Mouse (Mus musculus) cerebellum, postnatal 25 days (tissue): ENCODE results near the gene P4ha1.
"Not testable (repeated sequence)": the region's sequence is repeated elsewhere in the genome, so short reads cannot be mapped to it uniquely, and the experiment has no call there.

ENCODE experiments used
- DNase-seq, 2 experiments: peaks; one replicate each; pipeline ENCODE4 v3.0.0; 2021; ENCODE audit warnings: mixed read lengths in 2 of 2

The P4ha1 gene

DNA sequence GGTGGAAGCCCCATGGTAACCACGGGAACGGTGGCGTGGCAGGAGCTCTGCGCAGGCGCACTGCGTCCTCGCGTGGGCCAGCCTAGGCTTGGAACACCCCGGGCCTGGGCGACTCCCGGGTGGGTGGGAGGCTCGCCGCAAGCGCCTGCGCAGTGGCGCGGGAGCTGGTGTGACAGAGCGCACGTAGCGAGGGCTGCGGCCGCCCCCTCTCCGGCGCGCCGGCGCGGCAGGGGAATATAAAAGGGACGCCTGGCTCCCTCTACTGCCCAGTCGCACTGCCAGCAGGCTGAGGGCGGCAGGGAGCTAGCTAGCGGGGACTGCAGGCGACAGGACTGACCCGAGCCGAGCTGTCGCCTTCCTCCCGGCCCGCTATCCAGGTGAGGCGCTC lies at the start of gene P4ha1:
TSS of gene P4ha1 (plus strand) at position 197 of the 388 bp plus-strand sequence.
- peak; percentile 99 to 100 for DNase-seq

DNA sequence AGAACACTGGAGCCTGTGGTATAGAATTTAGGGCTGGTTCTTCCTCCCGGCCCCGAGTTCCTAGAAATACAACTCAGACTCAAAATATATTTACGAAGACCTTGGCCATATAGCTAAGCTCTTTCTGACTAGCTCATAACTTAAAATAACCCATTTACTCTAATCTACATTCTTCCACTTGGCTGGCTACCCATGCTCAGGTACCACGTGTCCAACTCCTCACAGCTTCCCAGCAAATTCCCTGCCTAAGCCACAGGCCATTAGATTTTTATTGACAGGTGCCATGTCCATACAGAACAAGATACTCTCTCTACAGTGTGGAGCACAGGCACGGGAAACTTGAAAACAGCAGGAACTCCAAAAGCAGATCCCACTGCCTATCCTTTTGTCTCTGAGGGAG lies 47.4 kb upstream of the P4ha1 start:
- DNase-seq, result no peak

DNA sequence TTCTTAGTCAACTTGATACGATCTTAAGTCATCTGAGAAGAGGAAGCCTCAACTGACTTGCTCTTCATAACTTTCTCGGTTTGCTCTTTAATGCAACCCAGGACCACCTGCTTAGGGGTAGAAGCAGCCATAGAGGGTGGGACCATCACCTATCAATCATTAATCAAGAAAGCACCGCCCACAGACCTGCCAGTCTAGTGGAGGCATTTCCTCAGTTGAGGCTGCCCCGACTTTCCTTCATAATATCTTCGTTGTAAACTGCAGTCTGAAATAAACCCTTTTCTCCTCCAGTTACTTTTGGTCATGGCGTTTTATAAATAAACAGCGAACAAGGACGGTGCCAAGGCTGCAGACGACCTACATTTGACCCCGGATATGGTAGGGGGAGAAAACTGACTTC lies 46.0 kb upstream of the P4ha1 start:
- no peak for DNase-seq

DNA sequence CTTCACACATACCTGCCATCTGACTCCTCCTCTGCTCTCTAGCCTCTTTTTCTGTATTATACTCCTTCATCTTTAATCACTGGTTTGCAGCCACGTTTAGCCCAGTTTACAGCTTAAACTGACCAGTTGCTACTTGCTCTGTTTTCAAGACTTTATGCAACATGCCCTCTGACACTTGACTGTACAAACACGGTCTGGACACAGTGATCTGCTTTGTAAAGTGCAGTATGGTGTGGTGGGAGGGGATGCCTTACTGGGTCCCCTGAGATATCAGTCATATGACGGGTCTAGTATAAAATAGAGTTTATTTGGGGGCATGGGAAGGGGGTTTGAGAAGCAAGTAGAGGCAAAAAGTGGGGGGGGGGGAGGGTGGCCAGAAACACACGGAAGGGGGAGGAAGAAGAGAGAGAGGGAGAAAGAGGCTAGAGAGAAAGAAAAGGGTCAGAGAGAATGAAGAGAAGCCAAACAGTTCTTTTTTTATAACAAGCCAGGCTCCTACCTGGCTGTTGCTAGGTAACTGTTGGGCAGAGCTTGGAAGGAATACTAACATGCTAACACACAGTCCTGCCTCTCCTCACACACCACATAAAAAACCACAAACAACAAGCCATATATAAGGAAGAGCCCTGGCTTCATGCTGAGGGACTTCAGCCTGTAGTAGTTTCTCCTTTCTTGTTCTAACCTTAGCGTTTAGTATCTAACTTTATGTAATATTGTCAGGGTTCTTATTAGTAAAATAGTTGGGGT lies 45.2 kb upstream of the P4ha1 start:
- DNase-seq, result no peak

GRCm38 (mm10) chr10:59283164-59283563 lies 39.9 kb upstream of the P4ha1 start:
- no peak for DNase-seq

- DNase-seq, result no peak
These were observed 39.3 kb upstream of the P4ha1 start for GRCm38 (mm10) chr10:59283749-59284148.

GRCm38 (mm10) chr10:59285530-59285929 lies 37.6 kb upstream of the P4ha1 start:
- no peak for DNase-seq

GRCm38 (mm10) chr10:59287251-59287650 lies 35.8 kb upstream of the P4ha1 start:
- no peak for DNase-seq

- DNase-seq, result no peak
These were observed 35.4 kb upstream of the P4ha1 start for GRCm38 (mm10) chr10:59287662-59288061.

GRCm38 (mm10) chr10:59289062-59289461 lies 34.0 kb upstream of the P4ha1 start:
- peak in 1 of 2 experiments; percentile 30 for DNase-seq

DNA sequence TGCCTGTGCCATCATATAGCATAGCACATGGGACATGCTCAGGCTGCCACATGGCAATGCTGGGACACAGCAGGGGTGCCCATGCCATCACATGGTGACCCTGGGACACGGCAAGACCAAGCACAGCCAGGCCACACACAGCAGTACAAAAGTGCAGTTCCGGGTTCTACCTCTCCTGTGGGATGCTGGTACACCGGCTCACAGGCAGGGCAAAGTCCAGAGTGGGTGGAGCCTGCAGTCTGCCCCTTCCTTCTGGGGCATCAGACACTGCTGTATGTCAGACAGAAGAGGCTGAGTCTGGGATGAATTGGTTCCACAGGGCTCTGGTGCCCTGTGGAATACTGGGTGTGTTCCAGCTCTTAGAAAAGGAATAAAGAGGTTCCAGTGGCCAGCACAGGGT lies 31.6 kb upstream of the P4ha1 start:
- DNase-seq, result no peak

DNA sequence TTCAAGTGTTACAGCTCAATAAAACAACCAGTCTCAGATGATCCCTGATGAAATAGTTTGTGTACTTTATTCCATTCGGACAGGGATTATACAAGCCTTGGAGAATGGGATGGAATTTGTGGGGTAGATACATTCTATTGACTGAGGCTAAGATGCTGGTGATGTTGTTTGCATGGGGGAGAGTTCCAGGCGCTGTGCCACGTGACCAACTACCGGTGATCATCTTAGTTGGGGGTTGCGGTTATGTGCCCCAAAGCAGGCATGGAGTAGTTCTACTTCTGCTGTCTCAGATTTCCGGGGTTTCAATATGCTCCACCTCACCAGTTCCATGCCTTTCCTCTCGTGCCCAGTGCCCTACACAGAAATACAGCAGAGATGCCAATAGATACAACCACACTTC lies 31.0 kb upstream of the P4ha1 start:
- no peak for DNase-seq

DNA sequence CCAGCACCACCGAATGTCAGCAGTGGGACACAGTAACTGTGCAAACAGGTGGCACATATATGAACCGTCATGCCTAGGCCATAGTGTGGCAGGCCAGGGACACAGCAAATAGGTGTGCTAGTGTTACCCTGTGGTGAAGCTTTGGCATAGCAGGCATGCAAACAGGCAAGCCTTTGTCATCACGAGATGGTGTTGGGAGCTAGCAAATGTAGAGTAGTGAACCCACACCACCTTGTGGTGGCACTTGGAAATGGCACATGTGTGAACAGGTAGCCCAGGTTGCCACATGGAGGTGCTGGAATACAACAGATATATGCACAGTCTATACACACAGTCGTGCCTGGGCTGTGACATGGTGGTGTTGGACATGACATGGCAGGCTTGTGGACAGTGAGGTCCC lies 30.5 kb upstream of the P4ha1 start:
- DNase-seq, result peak; percentile 72 to 85

GRCm38 (mm10) chr10:59295241-59295811 lies 27.8 kb upstream of the P4ha1 start:
- DNase-seq, result peak; percentile 62 to 77

- peak; percentile 61 to 78 for DNase-seq
These were observed 26.8 kb upstream of the P4ha1 start for GRCm38 (mm10) chr10:59296261-59296660.

DNA sequence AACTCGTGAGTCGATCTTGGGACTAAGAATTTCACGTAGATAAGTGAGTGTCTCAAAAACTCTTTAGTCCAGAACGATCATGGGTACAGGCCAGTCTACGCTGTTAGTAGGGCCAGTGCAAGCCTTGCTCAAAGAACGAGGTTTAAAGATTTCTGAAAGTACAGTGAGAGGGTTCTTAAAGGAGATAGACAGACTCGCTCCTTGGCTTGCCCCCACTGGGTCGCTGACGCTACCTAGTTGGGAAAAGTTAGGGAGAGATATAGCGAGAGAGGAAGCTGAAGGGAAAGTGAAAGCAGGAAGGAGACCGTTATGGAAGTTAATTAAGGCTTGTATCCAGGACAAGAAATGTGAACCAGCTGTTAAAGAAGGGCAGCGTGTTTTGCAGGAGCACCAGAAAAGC lies 20.4 kb upstream of the P4ha1 start:
- not testable (repeated sequence) for DNase-seq

GRCm38 (mm10) chr10:59308993-59309715 lies 13.9 kb upstream of the P4ha1 start:
- DNase-seq, result peak; percentile 45 to 75

GRCm38 (mm10) chr10:59310124-59310523 lies 13.0 kb upstream of the P4ha1 start:
- no peak for DNase-seq

DNA sequence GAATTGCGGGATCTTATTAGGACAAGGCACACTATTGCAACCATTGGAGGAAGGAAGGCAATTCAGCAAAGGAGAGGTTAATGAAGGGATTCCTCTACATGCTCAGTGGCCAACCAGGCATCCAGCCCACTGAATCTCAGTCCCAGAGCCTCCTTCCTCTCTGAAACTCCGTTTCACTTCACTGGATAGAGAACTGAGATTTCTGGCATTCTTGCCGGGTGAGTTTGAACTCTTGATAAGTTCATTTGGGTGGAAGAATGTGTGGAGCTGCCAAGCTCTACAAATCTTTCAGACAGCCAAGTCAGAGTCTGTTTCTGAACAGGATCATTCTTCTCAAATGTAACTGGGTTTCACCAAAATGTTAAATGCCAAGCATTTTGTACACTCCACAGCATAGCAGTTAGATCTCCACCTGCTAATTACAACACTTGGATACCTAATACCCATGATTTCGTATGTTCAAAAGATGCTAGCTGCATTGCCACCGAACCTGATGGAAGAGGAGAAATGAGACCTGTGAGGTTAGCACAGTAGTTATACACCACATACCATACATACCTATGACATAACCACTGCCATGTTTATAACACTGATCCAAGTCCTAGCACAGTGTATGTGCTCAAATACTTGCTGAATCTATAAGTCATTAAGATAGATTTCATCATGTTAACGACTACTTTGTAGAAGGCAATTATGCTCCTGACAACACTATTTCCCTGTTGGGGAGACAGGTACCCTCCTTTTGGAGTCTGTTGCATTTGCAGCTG lies 12.2 kb upstream of the P4ha1 start:
- DNase-seq, result no peak

- DNase-seq, result no peak
These were observed 11.2 kb upstream of the P4ha1 start for GRCm38 (mm10) chr10:59311881-59312280.

- no peak for DNase-seq
These were observed 2.0 kb upstream of the P4ha1 start for GRCm38 (mm10) chr10:59321112-59321511.

DNA sequence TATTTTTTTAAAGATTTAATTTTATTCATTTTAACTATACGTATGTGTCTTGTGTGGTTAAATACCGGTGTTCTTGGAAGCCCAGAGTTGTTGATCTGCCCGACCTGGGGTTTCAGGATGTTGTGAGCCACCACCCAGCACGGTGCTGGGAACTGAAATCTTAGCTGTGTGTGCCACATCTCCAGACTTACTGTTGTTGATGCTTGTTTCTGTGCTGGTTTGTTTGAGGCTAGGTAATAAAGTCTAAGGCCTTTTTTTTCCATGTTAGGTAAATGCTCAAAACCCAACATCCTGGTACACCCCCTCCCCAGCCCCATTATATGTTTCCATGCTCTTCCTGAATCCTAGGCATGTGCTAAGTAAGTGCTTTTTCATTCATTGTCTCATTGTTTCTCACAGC lies 825 bp upstream of the P4ha1 start:
- DNase-seq, result no peak

- DNase-seq, result no peak
These were observed 529 bp downstream of the P4ha1 start for GRCm38 (mm10) chr10:59323488-59324161.
